Mouse (Mus musculus) MEL (cell line): ENCODE results near the gene Tango2.

Experiments
- CTCF ChIP-seq, 3 experiments: IDR thresholded peaks in 2 of 3; conservative IDR thresholded peaks in 1 of 3; 2 replicates each; pipeline ENCODE4 v1.5.1; 2011 to 2012; ENCODE audit warnings: low read length in 3 of 3, low read depth in 2 of 3, mild to moderate bottlenecking in 2 of 3, improper control_type of control experiment in 1 of 3, inconsistent platforms in 1 of 3, mixed read lengths in 1 of 3, moderate library complexity in 1 of 3; ENCODE audit not compliant: control insufficient read depth in 1 of 3, insufficient read depth in 1 of 3, poor library complexity in 1 of 3, severe bottlenecking in 1 of 3
- EP300 ChIP-seq, 2 experiments: IDR thresholded peaks; 2 replicates each; pipeline ENCODE4 v1.6.1; 2011; ENCODE audit warnings: improper control_type of control experiment in 2 of 2, low read length in 2 of 2, low read depth in 1 of 2, mild to moderate bottlenecking in 1 of 2
- MAFK ChIP-seq: IDR thresholded peaks from 2 replicates; pipeline ENCODE4 v1.6.1; 2011; ENCODE audit warnings: low read depth, mild to moderate bottlenecking, low read length, improper control_type of control experiment, borderline replicate concordance
- POLR2A ChIP-seq, 2 experiments: IDR thresholded peaks; 2 replicates each; pipeline ENCODE4 v1.6.1; 2011 to 2012; ENCODE audit warnings: low read length in 2 of 2, mild to moderate bottlenecking in 2 of 2, control low read depth in 1 of 2, improper control_type of control experiment in 1 of 2, low read depth in 1 of 2, moderate library complexity in 1 of 2; ENCODE audit not compliant: control insufficient read depth in 1 of 2, insufficient read depth in 1 of 2, poor library complexity in 1 of 2
- POLR2AphosphoS5 ChIP-seq: IDR thresholded peaks from 2 replicates; pipeline ENCODE4 v1.6.1; 2012; ENCODE audit warnings: low read depth, borderline replicate concordance, mild to moderate bottlenecking, inconsistent platforms, low read length, moderate library complexity, mixed read lengths
- RCOR1 ChIP-seq: IDR thresholded peaks from 2 replicates; pipeline ENCODE4 v1.6.1; 2012; ENCODE audit warnings: low read depth, mild to moderate bottlenecking, inconsistent platforms, low read length, improper control_type of control experiment
- TBP ChIP-seq: IDR thresholded peaks from 2 replicates; pipeline ENCODE4 v1.8.0; 2011; ENCODE audit warnings: low read depth, low read length, improper control_type of control experiment
- USF2 ChIP-seq, 2 experiments: IDR thresholded peaks; 2 replicates each; pipeline ENCODE4 v1.6.1; 2011 to 2012; ENCODE audit warnings: improper control_type of control experiment in 2 of 2, low read length in 2 of 2, borderline replicate concordance in 1 of 2, inconsistent platforms in 1 of 2, low read depth in 1 of 2, mild to moderate bottlenecking in 1 of 2; ENCODE audit not compliant: insufficient read depth in 1 of 2
- ZC3H11A ChIP-seq: IDR thresholded peaks from 2 replicates; pipeline ENCODE4 v1.6.1; 2012; ENCODE audit warnings: low read depth, mild to moderate bottlenecking, inconsistent platforms, low read length, improper control_type of control experiment
- ZNF384 ChIP-seq: IDR thresholded peaks from 2 replicates; pipeline ENCODE4 v1.6.1; 2012; ENCODE audit warnings: low read depth, mild to moderate bottlenecking, inconsistent platforms, low read length, improper control_type of control experiment

DNA sequence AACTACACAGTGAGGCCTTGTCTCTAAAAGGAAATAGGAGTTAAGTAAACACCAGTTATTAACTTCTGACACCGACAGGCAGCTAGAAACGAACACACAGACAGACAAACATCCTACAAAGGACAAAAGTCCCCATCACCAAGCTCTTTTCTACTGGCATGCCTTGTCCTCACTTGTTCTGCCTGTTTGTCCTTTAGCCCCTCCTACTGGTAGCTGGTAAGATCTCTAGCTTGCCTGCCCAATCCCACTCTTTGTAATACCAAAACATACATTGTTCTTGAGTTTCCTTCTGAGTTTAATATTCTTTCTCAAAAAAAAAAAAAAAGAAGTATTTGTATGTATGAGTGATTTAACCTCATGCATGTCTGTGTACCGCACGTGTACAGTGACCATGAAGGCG, 79.7 kb downstream of the Tango2 start:
- peak in 2 of 3 experiments; percentile 42 to 43; a peak in 4 of 6 replicates for TF ChIP-seq CTCF (IDR thresholded peaks at IDR 0.05 in 2 of 3, conservative IDR thresholded peaks at IDR 0.05 in 1 of 3; ENCODE audit: control insufficient read depth in 1 of 3, insufficient read depth in 1 of 3, low read depth in 2 of 3, low read length in 3 of 3, poor library complexity in 1 of 3, severe bottlenecking in 1 of 3)
- TF ChIP-seq POLR2AphosphoS5: no peak
- no peak for TF ChIP-seq MAFK
- no peak for TF ChIP-seq EP300 (IDR thresholded peaks at IDR 0.05; ENCODE audit: low read depth in 1 of 2, low read length in 2 of 2)
- TF ChIP-seq POLR2A (IDR thresholded peaks at IDR 0.05; ENCODE audit: control insufficient read depth in 1 of 2, insufficient read depth in 1 of 2, low read depth in 1 of 2, low read length in 2 of 2, poor library complexity in 1 of 2): no peak
- no peak for TF ChIP-seq USF2 (IDR thresholded peaks at IDR 0.05; ENCODE audit: borderline replicate concordance in 1 of 2, insufficient read depth in 1 of 2, low read depth in 1 of 2, low read length in 2 of 2)
- no peak for TF ChIP-seq RCOR1
- no peak for TF ChIP-seq ZNF384
- TF ChIP-seq ZC3H11A: no peak
- TF ChIP-seq TBP: no peak
